Mouse (Mus musculus) MEL (cell line): ENCODE data around the gene Golga4.

ENCODE experiments used
- CHD1 ChIP-seq: IDR thresholded peaks from 2 replicates; pipeline ENCODE4 v1.6.1; 2012; ENCODE audit warnings: low read depth, mild to moderate bottlenecking, inconsistent platforms, low read length, improper control_type of control experiment
- CTCF ChIP-seq, 3 experiments: IDR thresholded peaks in 2 of 3; conservative IDR thresholded peaks in 1 of 3; 2 replicates each; pipeline ENCODE4 v1.5.1; 2011 to 2012; ENCODE audit warnings: low read length in 3 of 3, low read depth in 2 of 3, mild to moderate bottlenecking in 2 of 3, improper control_type of control experiment in 1 of 3, inconsistent platforms in 1 of 3, mixed read lengths in 1 of 3, moderate library complexity in 1 of 3; ENCODE audit not compliant: control insufficient read depth in 1 of 3, insufficient read depth in 1 of 3, poor library complexity in 1 of 3, severe bottlenecking in 1 of 3
- JUND ChIP-seq: IDR thresholded peaks from 2 replicates; pipeline ENCODE4 v1.6.1; 2011; ENCODE audit warnings: low read depth, mild to moderate bottlenecking, improper control_type of control experiment, low read length
- POLR2A ChIP-seq, 2 experiments: IDR thresholded peaks; 2 replicates each; pipeline ENCODE4 v1.6.1; 2011 to 2012; ENCODE audit warnings: low read length in 2 of 2, mild to moderate bottlenecking in 2 of 2, control low read depth in 1 of 2, improper control_type of control experiment in 1 of 2, low read depth in 1 of 2, moderate library complexity in 1 of 2; ENCODE audit not compliant: control insufficient read depth in 1 of 2, insufficient read depth in 1 of 2, poor library complexity in 1 of 2
- POLR2AphosphoS5 ChIP-seq: IDR thresholded peaks from 2 replicates; pipeline ENCODE4 v1.6.1; 2012; ENCODE audit warnings: low read depth, borderline replicate concordance, mild to moderate bottlenecking, inconsistent platforms, low read length, moderate library complexity, mixed read lengths
- ZKSCAN1 ChIP-seq: IDR thresholded peaks from 2 replicates; pipeline ENCODE4 v1.6.1; 2012; ENCODE audit warnings: low read depth, mild to moderate bottlenecking, inconsistent platforms, low read length, improper control_type of control experiment, moderate library complexity
- ZNF384 ChIP-seq: IDR thresholded peaks from 2 replicates; pipeline ENCODE4 v1.6.1; 2012; ENCODE audit warnings: low read depth, mild to moderate bottlenecking, inconsistent platforms, low read length, improper control_type of control experiment

DNA sequence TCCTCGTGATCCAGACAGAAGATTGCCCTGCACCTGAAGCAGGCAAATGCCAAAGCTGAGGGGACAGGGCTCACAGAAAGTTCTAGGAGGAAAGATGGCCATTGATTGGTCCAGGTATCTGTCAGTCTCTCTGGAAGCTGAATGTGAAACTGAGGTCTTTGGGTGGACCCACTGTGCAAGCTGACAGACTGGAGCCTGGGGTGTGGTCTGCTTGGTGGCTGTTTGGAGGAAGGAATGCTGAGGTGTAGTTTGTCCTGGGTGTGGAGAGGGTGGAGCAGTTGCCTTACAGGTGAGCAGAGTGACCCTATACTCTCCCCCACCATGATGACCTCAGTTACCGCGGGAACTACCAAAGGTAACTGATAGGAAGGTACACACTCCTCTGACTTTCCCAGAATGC is 9.1 kb upstream of the Golga4 start:
- TF ChIP-seq CTCF (IDR thresholded peaks at IDR 0.05 in 2 of 3, conservative IDR thresholded peaks at IDR 0.05 in 1 of 3; ENCODE audit: control insufficient read depth in 1 of 3, insufficient read depth in 1 of 3, low read depth in 2 of 3, low read length in 3 of 3, poor library complexity in 1 of 3, severe bottlenecking in 1 of 3) (no peak), POLR2AphosphoS5 (no peak), CHD1 (no peak), JUND (no peak), ZNF384 (no peak), POLR2A (IDR thresholded peaks at IDR 0.05; ENCODE audit: control insufficient read depth in 1 of 2, insufficient read depth in 1 of 2, low read depth in 1 of 2, low read length in 2 of 2, poor library complexity in 1 of 2) (no peak), ZKSCAN1 (no peak)
